Mouse (Mus musculus): ENCODE data around the gene Capzb. TPM values are rescaled to one million over a fixed set of nuclear protein-coding genes. Genes with fewer than 3 reads are reported as not detected.

Capzb gene
- polyA plus RNA-seq, 1 experiment from 2014 or later, result 395 TPM

GRCm38 (mm10) chr4:139227923-139228322 lies 35.2 kb downstream of the Capzb start:
- Histone ChIP-seq H3K27ac (ENCODE audit: poor library complexity, severe bottlenecking) (peak overlapping the region; percentile 32; the same call in 1 of the 2 replicates), H3K27me3 (replicated peaks) (no peaks in the 10 kb centered on the region), H3K4me2 (no peak overlapping the region), H3K36me3 (peaks cover 11% of the 10 kb centered on the region; the same call in 1 of the 2 replicates), H3K4me1 (replicated peaks) (peaks cover 93% of the 10 kb centered on the region), H3K9me3 (replicated peaks) (no peaks in the 10 kb centered on the region), H3K9ac (no peak overlapping the region), H3K4me3 (no peak overlapping the region)
- 73% methylated on average over 7 of the region's 7 CpGs for WGBS
- no peak for ATAC-seq (ENCODE audit: insufficient number of reproducible peaks, low FRiP score)

- no peak overlapping the region for H3K27ac ChIP-seq (ENCODE audit: poor library complexity, severe bottlenecking)
- no peak overlapping the region for H3K4me2 ChIP-seq
- ATAC-seq (ENCODE audit: insufficient number of reproducible peaks, low FRiP score), result no peak
- peaks cover 97% of the 10 kb centered on the region for H3K4me1 ChIP-seq (replicated peaks)
- H3K9ac ChIP-seq, result no peak overlapping the region
- 81% methylated on average over 5 of the region's 5 CpGs for WGBS
- H3K36me3 ChIP-seq, result peaks cover 11% of the 10 kb centered on the region; the same call in 1 of the 2 replicates
- H3K27me3 ChIP-seq (replicated peaks), result no peaks in the 10 kb centered on the region
- no peaks in the 10 kb centered on the region for H3K9me3 ChIP-seq (replicated peaks)
- H3K4me3 ChIP-seq, result no peak overlapping the region
These were observed 36.6 kb downstream of the Capzb start for GRCm38 (mm10) chr4:139229271-139229670.

GRCm38 (mm10) chr4:139230376-139231120 lies 37.8 kb downstream of the Capzb start:
- Histone ChIP-seq H3K9ac (no peak overlapping the region), H3K4me1 (replicated peaks) (peaks cover 98% of the 10 kb centered on the region), H3K27ac (ENCODE audit: poor library complexity, severe bottlenecking) (no peak overlapping the region), H3K4me2 (no peak overlapping the region), H3K27me3 (replicated peaks) (no peaks in the 10 kb centered on the region), H3K9me3 (replicated peaks) (no peaks in the 10 kb centered on the region), H3K4me3 (no peak overlapping the region), H3K36me3 (peaks cover 11% of the 10 kb centered on the region; the same call in 1 of the 2 replicates)
- 73% methylated on average over 11 of the region's 11 CpGs for WGBS
- ATAC-seq (ENCODE audit: insufficient number of reproducible peaks, low FRiP score), result no peak

GRCm38 (mm10) chr4:139231163-139231562 lies 38.5 kb downstream of the Capzb start:
- no peak overlapping the region for H3K4me3 ChIP-seq
- H3K36me3 ChIP-seq, result peaks cover 5% of the 10 kb centered on the region; the same call in 1 of the 2 replicates
- 73% methylated on average over 8 of the region's 8 CpGs for WGBS
- ATAC-seq (ENCODE audit: insufficient number of reproducible peaks, low FRiP score), result no peak
- H3K4me2 ChIP-seq, result no peak overlapping the region
- H3K27me3 ChIP-seq (replicated peaks), result no peaks in the 10 kb centered on the region
- H3K9me3 ChIP-seq (replicated peaks), result no peaks in the 10 kb centered on the region
- H3K9ac ChIP-seq, result no peak overlapping the region
- H3K27ac ChIP-seq (ENCODE audit: poor library complexity, severe bottlenecking), result no peak overlapping the region
- H3K4me1 ChIP-seq (replicated peaks), result peaks cover 98% of the 10 kb centered on the region

- no peak overlapping the region for H3K9ac ChIP-seq
- H3K4me1 ChIP-seq (replicated peaks), result peaks cover 90% of the 10 kb centered on the region
- H3K9me3 ChIP-seq (replicated peaks), result no peaks in the 10 kb centered on the region
- H3K27me3 ChIP-seq (replicated peaks), result no peaks in the 10 kb centered on the region
- H3K4me3 ChIP-seq, result no peak overlapping the region
- H3K4me2 ChIP-seq, result no peak overlapping the region
- H3K27ac ChIP-seq (ENCODE audit: poor library complexity, severe bottlenecking), result peak overlapping the region; percentile 61
- no peak for ATAC-seq (ENCODE audit: insufficient number of reproducible peaks, low FRiP score)
- 50% methylated on average over 6 of the region's 6 CpGs for WGBS
- no peaks in the 10 kb centered on the region for H3K36me3 ChIP-seq
These were observed 39.9 kb downstream of the Capzb start for GRCm38 (mm10) chr4:139232479-139233145.

- no peak overlapping the region for H3K4me3 ChIP-seq
- 65% methylated on average over 7 of the region's 7 CpGs for WGBS
- H3K4me2 ChIP-seq, result no peak overlapping the region
- 0 out of 2 replicates have a peak, but pooled peaks have one; percentile 5 for ATAC-seq (ENCODE audit: insufficient number of reproducible peaks, low FRiP score)
- 0 out of 2 replicates have a peak overlapping the region, but pooled peaks have one; percentile 6 for H3K9ac ChIP-seq
- peak overlapping the region; percentile 61 for H3K27ac ChIP-seq (ENCODE audit: poor library complexity, severe bottlenecking)
- no peaks in the 10 kb centered on the region for H3K27me3 ChIP-seq (replicated peaks)
- H3K4me1 ChIP-seq (replicated peaks), result peaks cover 90% of the 10 kb centered on the region
- H3K9me3 ChIP-seq (replicated peaks), result no peaks in the 10 kb centered on the region
- H3K36me3 ChIP-seq, result no peaks in the 10 kb centered on the region
These were observed 40.4 kb downstream of the Capzb start for GRCm38 (mm10) chr4:139233146-139233495.

- Histone ChIP-seq H3K27me3 (replicated peaks) (no peaks in the 10 kb centered on the region), H3K4me3 (no peak overlapping the region), H3K4me1 (replicated peaks) (peaks cover 90% of the 10 kb centered on the region), H3K4me2 (no peak overlapping the region), H3K9me3 (replicated peaks) (no peaks in the 10 kb centered on the region), H3K9ac (0 out of 2 replicates have a peak overlapping the region, but pooled peaks have one; percentile 6), H3K36me3 (peaks cover 5% of the 10 kb centered on the region), H3K27ac (ENCODE audit: poor library complexity, severe bottlenecking) (peak overlapping the region; percentile 61)
- 0 out of 2 replicates have a peak, but pooled peaks have one; percentile 7 for ATAC-seq (ENCODE audit: insufficient number of reproducible peaks, low FRiP score)
- 20% methylated on average over 4 of the region's 4 CpGs for WGBS
These were observed 41.1 kb downstream of the Capzb start for GRCm38 (mm10) chr4:139233755-139234254.

GRCm38 (mm10) chr4:139234261-139234660 lies 41.6 kb downstream of the Capzb start:
- WGBS, result 90% methylated on average over 4 of the region's 4 CpGs
- no peak for ATAC-seq (ENCODE audit: insufficient number of reproducible peaks, low FRiP score)
- no peak overlapping the region for H3K9ac ChIP-seq
- no peaks in the 10 kb centered on the region for H3K27me3 ChIP-seq (replicated peaks)
- H3K4me1 ChIP-seq (replicated peaks), result peaks cover 88% of the 10 kb centered on the region
- H3K36me3 ChIP-seq, result peaks cover 9% of the 10 kb centered on the region
- no peak overlapping the region for H3K4me2 ChIP-seq
- H3K9me3 ChIP-seq (replicated peaks), result no peaks in the 10 kb centered on the region
- peak overlapping the region; percentile 61 for H3K27ac ChIP-seq (ENCODE audit: poor library complexity, severe bottlenecking)
- no peak overlapping the region for H3K4me3 ChIP-seq

GRCm38 (mm10) chr4:139235556-139235955 lies 42.9 kb downstream of the Capzb start:
- no peak for ATAC-seq (ENCODE audit: insufficient number of reproducible peaks, low FRiP score)
- 91% methylated on average over 7 of the region's 7 CpGs for WGBS
- peaks cover 83% of the 10 kb centered on the region for H3K4me1 ChIP-seq (replicated peaks)

GRCm38 (mm10) chr4:139238612-139239011 lies 45.9 kb downstream of the Capzb start:
- no peak for ATAC-seq (ENCODE audit: insufficient number of reproducible peaks, low FRiP score)
- Histone ChIP-seq H3K4me1 (replicated peaks) (peaks cover 80% of the 10 kb centered on the region), H3K36me3 (peaks cover 37% of the 10 kb centered on the region), H3K9ac (no peak overlapping the region), H3K27ac (ENCODE audit: poor library complexity, severe bottlenecking) (no peak overlapping the region), H3K4me3 (no peak overlapping the region), H3K4me2 (no peak overlapping the region), H3K9me3 (replicated peaks) (no peaks in the 10 kb centered on the region), H3K27me3 (replicated peaks) (no peaks in the 10 kb centered on the region)
- 81% methylated on average over 16 of the region's 16 CpGs for whole genome bisulfite sequencing

More at GRCm38 (mm10) chr4:139235556-139235955, 42.9 kb downstream of the Capzb start:
- H3K9ac ChIP-seq, result no peak overlapping the region
- H3K36me3 ChIP-seq, result peaks cover 21% of the 10 kb centered on the region
- no peak overlapping the region for H3K27ac ChIP-seq (ENCODE audit: poor library complexity, severe bottlenecking)
- no peak overlapping the region for H3K4me2 ChIP-seq
- H3K27me3 ChIP-seq (replicated peaks), result no peaks in the 10 kb centered on the region
- H3K4me3 ChIP-seq, result no peak overlapping the region
- H3K9me3 ChIP-seq (replicated peaks), result no peaks in the 10 kb centered on the region

GRCm38 (mm10) chr4:139240334-139240733 lies 47.6 kb downstream of the Capzb start:
- H3K4me3 ChIP-seq, result no peak overlapping the region
- H3K4me2 ChIP-seq, result no peak overlapping the region
- H3K27ac ChIP-seq (ENCODE audit: poor library complexity, severe bottlenecking), result no peak overlapping the region
- H3K9ac ChIP-seq, result no peak overlapping the region
- peaks cover 37% of the 10 kb centered on the region for H3K36me3 ChIP-seq
- H3K27me3 ChIP-seq (replicated peaks), result no peaks in the 10 kb centered on the region
- no peak for ATAC-seq (ENCODE audit: insufficient number of reproducible peaks, low FRiP score)
- 73% methylated on average over 6 of the region's 6 CpGs for WGBS
- no peaks in the 10 kb centered on the region for H3K9me3 ChIP-seq (replicated peaks)
- H3K4me1 ChIP-seq (replicated peaks), result peaks cover 77% of the 10 kb centered on the region
